Mouse (Mus musculus) bone marrow macrophage, adult 2 months (primary cell): ENCODE results near the gene Emsy.

Experiments
- CTCF ChIP-seq: IDR thresholded peaks from 2 replicates; pipeline ENCODE4 v1.5.1; 2012; ENCODE audit warnings: low read depth, mild to moderate bottlenecking, low read length, moderate library complexity
- POLR2A ChIP-seq: IDR thresholded peaks from 2 replicates; pipeline ENCODE4 v1.6.1; 2012; ENCODE audit warnings: mild to moderate bottlenecking, low read depth, low read length, borderline replicate concordance

DNA sequence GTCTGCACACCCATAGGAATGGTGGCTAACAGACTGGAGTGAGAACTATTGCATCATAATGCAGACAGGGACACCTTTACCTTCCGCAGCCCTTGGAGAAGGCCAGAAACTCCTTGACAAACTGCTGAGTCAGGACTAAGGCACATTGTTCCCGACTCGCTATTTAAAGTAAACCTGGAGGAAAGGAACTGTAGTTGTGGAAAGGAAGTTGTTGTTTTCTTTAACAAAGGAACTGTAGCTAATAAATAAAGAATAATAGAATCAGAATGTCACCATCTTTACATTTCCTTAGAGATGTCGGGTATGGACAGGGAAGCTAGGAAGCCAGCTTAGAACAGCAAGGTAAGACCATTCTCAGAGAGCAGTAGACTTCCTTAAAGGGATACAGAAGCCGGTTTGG lies 89.5 kb downstream of the Emsy start:
- TF ChIP-seq CTCF (no peak), POLR2A (no peak)
